Mouse (Mus musculus): ENCODE measurements at regions not wholly inside any gene's neighbourhood (a gene's known extent, or its start where the extent isn't known, plus 50 kb on each side); places are given as distances from the start of the nearest gene placed in this dataset.

- H3K9ac ChIP-seq, result no peak overlapping the region
- H3K9me3 ChIP-seq (replicated peaks), result no peaks in the 10 kb centered on the region
- H3K4me1 ChIP-seq, result no peaks in the 10 kb centered on the region
- ATAC-seq (replicated peaks; ENCODE audit: low FRiP score), result no peak
- 54% methylated on average over 2 of the region's 2 CpGs for WGBS
- no peaks in the 10 kb centered on the region for H3K36me3 ChIP-seq
- no peaks in the 10 kb centered on the region for H3K27me3 ChIP-seq
- no peak overlapping the region for H3K4me3 ChIP-seq (replicated peaks)
- no peak overlapping the region for H3K4me2 ChIP-seq
- no peak overlapping the region for H3K27ac ChIP-seq
Measured at GRCm38 (mm10) chr13:45230804-45231203, 152.3 kb downstream of the Gm9817 start.

- ATAC-seq (replicated peaks; ENCODE audit: low FRiP score), result no peak
- Histone ChIP-seq H3K9me3 (replicated peaks) (0 out of 2 replicates have a peak, but pooled peaks cover 2% of the 10 kb centered on the region), H3K27ac (no peak overlapping the region), H3K4me2 (no peak overlapping the region), H3K9ac (no peak overlapping the region), H3K4me1 (peaks cover 8% of the 10 kb centered on the region), H3K4me3 (replicated peaks) (no peak overlapping the region), H3K27me3 (no peaks in the 10 kb centered on the region), H3K36me3 (no peaks in the 10 kb centered on the region)
- WGBS, result 34% methylated on average over 5 of the region's 5 CpGs
Measured at GRCm38 (mm10) chr13:45235236-45235635, 154.3 kb upstream of the Mylip start.

GRCm38 (mm10) chr13:45238258-45238657, 151.3 kb upstream of the Mylip start:
- Histone ChIP-seq H3K4me2 (no peak overlapping the region), H3K36me3 (no peaks in the 10 kb centered on the region), H3K4me3 (replicated peaks) (no peak overlapping the region), H3K9me3 (replicated peaks) (0 out of 2 replicates have a peak, but pooled peaks cover 2% of the 10 kb centered on the region), H3K27ac (no peak overlapping the region), H3K27me3 (no peaks in the 10 kb centered on the region), H3K9ac (no peak overlapping the region), H3K4me1 (peaks cover 16% of the 10 kb centered on the region)
- ATAC-seq (replicated peaks; ENCODE audit: low FRiP score), result no peak
- WGBS, result 66% methylated on average over 7 of the region's 7 CpGs

GRCm38 (mm10) chr13:45239153-45239552, 150.4 kb upstream of the Mylip start:
- WGBS, result 32% methylated on average over 9 of the region's 9 CpGs
- ATAC-seq (replicated peaks; ENCODE audit: low FRiP score), result no peak
- H3K9ac ChIP-seq, result no peak overlapping the region
- H3K36me3 ChIP-seq, result no peaks in the 10 kb centered on the region
- H3K4me3 ChIP-seq (replicated peaks), result no peak overlapping the region
- H3K27ac ChIP-seq, result no peak overlapping the region
- no peaks in the 10 kb centered on the region for H3K27me3 ChIP-seq
- H3K4me1 ChIP-seq, result peaks cover 16% of the 10 kb centered on the region
- H3K4me2 ChIP-seq, result 0 out of 2 replicates have a peak overlapping the region, but pooled peaks have one; percentile 4
- H3K9me3 ChIP-seq (replicated peaks), result 0 out of 2 replicates have a peak, but pooled peaks cover 2% of the 10 kb centered on the region

- Histone ChIP-seq H3K27me3 (no peaks in the 10 kb centered on the region), H3K9me3 (replicated peaks) (0 out of 2 replicates have a peak, but pooled peaks cover 2% of the 10 kb centered on the region), H3K36me3 (no peaks in the 10 kb centered on the region), H3K27ac (no peak overlapping the region), H3K4me2 (no peak overlapping the region), H3K4me1 (peaks cover 16% of the 10 kb centered on the region), H3K4me3 (replicated peaks) (no peak overlapping the region), H3K9ac (no peak overlapping the region)
- no peak for ATAC-seq (replicated peaks; ENCODE audit: low FRiP score)
- WGBS, result 86% methylated on average over 13 of the region's 13 CpGs
Measured at GRCm38 (mm10) chr13:45240009-45240653, 149.4 kb upstream of the Mylip start.

- Histone ChIP-seq H3K9me3 (replicated peaks) (no peaks in the 10 kb centered on the region), H3K4me1 (peaks cover 19% of the 10 kb centered on the region), H3K4me2 (no peak overlapping the region), H3K27me3 (no peaks in the 10 kb centered on the region), H3K27ac (0 out of 2 replicates have a peak overlapping the region, but pooled peaks have one; percentile 1), H3K9ac (no peak overlapping the region), H3K4me3 (replicated peaks) (no peak overlapping the region), H3K36me3 (no peaks in the 10 kb centered on the region)
- ATAC-seq (replicated peaks; ENCODE audit: low FRiP score), result 0 out of 2 replicates have a peak, but pooled peaks have one; percentile 56
- 51% methylated on average over 3 of the region's 3 CpGs for WGBS
Measured at GRCm38 (mm10) chr13:45242261-45242660, 147.3 kb upstream of the Mylip start.

GRCm38 (mm10) chr13:45242750-45243149, 146.8 kb upstream of the Mylip start:
- 63% methylated on average over 12 of the region's 12 CpGs for WGBS
- H3K4me1 ChIP-seq, result peaks cover 19% of the 10 kb centered on the region
- H3K27me3 ChIP-seq, result no peaks in the 10 kb centered on the region
- no peaks in the 10 kb centered on the region for H3K9me3 ChIP-seq (replicated peaks)
- H3K36me3 ChIP-seq, result no peaks in the 10 kb centered on the region
- H3K4me3 ChIP-seq (replicated peaks), result no peak overlapping the region
- ATAC-seq (replicated peaks; ENCODE audit: low FRiP score), result no peak
- no peak overlapping the region for H3K4me2 ChIP-seq
- 0 out of 2 replicates have a peak overlapping the region, but pooled peaks have one; percentile 1 for H3K27ac ChIP-seq
- no peak overlapping the region for H3K9ac ChIP-seq

- no peak for ATAC-seq (replicated peaks; ENCODE audit: low FRiP score)
- Histone ChIP-seq H3K27ac (no peak overlapping the region), H3K4me1 (peaks cover 12% of the 10 kb centered on the region), H3K27me3 (no peaks in the 10 kb centered on the region), H3K9ac (no peak overlapping the region), H3K4me3 (replicated peaks) (no peak overlapping the region), H3K4me2 (no peak overlapping the region), H3K9me3 (replicated peaks) (no peaks in the 10 kb centered on the region), H3K36me3 (no peaks in the 10 kb centered on the region)
- WGBS, result 52% methylated on average over 5 of the region's 5 CpGs
Measured at GRCm38 (mm10) chr13:45245651-45246050, 143.9 kb upstream of the Mylip start.

GRCm38 (mm10) chr13:45246341-45246740, 143.2 kb upstream of the Mylip start:
- ATAC-seq (replicated peaks; ENCODE audit: low FRiP score), result no peak
- Histone ChIP-seq H3K4me2 (no peak overlapping the region), H3K9me3 (replicated peaks) (no peaks in the 10 kb centered on the region), H3K4me3 (replicated peaks) (no peak overlapping the region), H3K9ac (no peak overlapping the region), H3K27ac (no peak overlapping the region), H3K27me3 (no peaks in the 10 kb centered on the region), H3K36me3 (no peaks in the 10 kb centered on the region), H3K4me1 (peaks cover 12% of the 10 kb centered on the region)
- 82% methylated on average over 2 of the region's 2 CpGs for WGBS

- Histone ChIP-seq H3K27ac (no peak overlapping the region), H3K9ac (no peak overlapping the region), H3K36me3 (no peaks in the 10 kb centered on the region), H3K4me2 (no peak overlapping the region), H3K4me1 (peaks cover 19% of the 10 kb centered on the region), H3K4me3 (replicated peaks) (no peak overlapping the region), H3K9me3 (replicated peaks) (no peaks in the 10 kb centered on the region), H3K27me3 (no peaks in the 10 kb centered on the region)
- ATAC-seq (replicated peaks; ENCODE audit: low FRiP score), result no peak
- 71% methylated on average over 1 of the region's 1 CpGs for WGBS
Measured at GRCm38 (mm10) chr13:45250028-45250427, 139.5 kb upstream of the Mylip start.

GRCm38 (mm10) chr13:45251068-45251467, 138.5 kb upstream of the Mylip start:
- H3K27ac ChIP-seq, result no peak overlapping the region
- no peaks in the 10 kb centered on the region for H3K36me3 ChIP-seq
- H3K4me1 ChIP-seq, result peaks cover 16% of the 10 kb centered on the region
- no peak overlapping the region for H3K9ac ChIP-seq
- no peaks in the 10 kb centered on the region for H3K9me3 ChIP-seq (replicated peaks)
- no peak overlapping the region for H3K4me3 ChIP-seq (replicated peaks)
- H3K27me3 ChIP-seq, result no peaks in the 10 kb centered on the region
- ATAC-seq (replicated peaks; ENCODE audit: low FRiP score), result no peak
- no peak overlapping the region for H3K4me2 ChIP-seq
- 51% methylated on average over 3 of the region's 3 CpGs for WGBS

GRCm38 (mm10) chr13:45252126-45252525, 137.4 kb upstream of the Mylip start:
- Histone ChIP-seq H3K27me3 (no peaks in the 10 kb centered on the region), H3K4me2 (no peak overlapping the region), H3K36me3 (no peaks in the 10 kb centered on the region), H3K27ac (no peak overlapping the region), H3K9ac (no peak overlapping the region), H3K9me3 (replicated peaks) (no peaks in the 10 kb centered on the region), H3K4me3 (replicated peaks) (no peak overlapping the region), H3K4me1 (peaks cover 16% of the 10 kb centered on the region)
- no peak for ATAC-seq (replicated peaks; ENCODE audit: low FRiP score)
- WGBS, result 50% methylated on average over 3 of the region's 3 CpGs

GRCm38 (mm10) chr13:45253221-45253620, 136.3 kb upstream of the Mylip start:
- H3K27ac ChIP-seq, result no peak overlapping the region
- WGBS, result 45% methylated on average over 2 of the region's 2 CpGs
- H3K9me3 ChIP-seq (replicated peaks), result no peaks in the 10 kb centered on the region
- no peaks in the 10 kb centered on the region for H3K36me3 ChIP-seq
- H3K4me2 ChIP-seq, result no peak overlapping the region
- peaks cover 16% of the 10 kb centered on the region for H3K4me1 ChIP-seq
- no peak for ATAC-seq (replicated peaks; ENCODE audit: low FRiP score)
- no peak overlapping the region for H3K9ac ChIP-seq
- H3K4me3 ChIP-seq (replicated peaks), result no peak overlapping the region
- no peaks in the 10 kb centered on the region for H3K27me3 ChIP-seq
